13 mouse cellular contexts compared by ENCODE assay signal in genomic region chr8:128078740-128079139, GRCm38 (mm10).
DNase-seq lines count a peak whose midpoint lies in the region; ATAC-seq lines count a peak whose summit lies in the region.
"Had no signal": no experiment of that assay in that cellular context is flagged by ENCODE, and none has a peak within 500 bp of the region (broad histone marks: within the 10 kb centered on the region; RNA-seq: fewer than 3 reads in every experiment).

No protein-coding gene starts in this region.

- H3K4me1 ChIP-seq in heart, embryonic 12.5 days (replicated peaks) = peaks cover 9% of the 10 kb centered on the region; the same call in 1 of the 2 replicates
- H3K4me1 ChIP-seq: forebrain, embryonic 15.5 days; kidney, embryonic 15.5 days; limb, embryonic 13.5 days had no signal

- H3K4me3 ChIP-seq in heart, embryonic 12.5 days = no peak overlapping the region
- H3K4me3 ChIP-seq: forebrain, embryonic 15.5 days; kidney, embryonic 15.5 days; limb, embryonic 13.5 days; myocyte had no signal

- no peaks in the 10 kb centered on the region for H3K27me3 ChIP-seq in heart, embryonic 12.5 days (replicated peaks)
- H3K27me3 ChIP-seq: forebrain, embryonic 15.5 days; kidney, embryonic 15.5 days; limb, embryonic 13.5 days had no signal

- H3K36me3 ChIP-seq in heart, embryonic 12.5 days = no peaks in the 10 kb centered on the region
- H3K36me3 ChIP-seq: forebrain, embryonic 15.5 days; kidney, embryonic 15.5 days; limb, embryonic 13.5 days had no signal

- DNase-seq in heart, adult 11 months = peak; percentile 92
- peak; percentile 91 for DNase-seq in A20 (ENCODE audit: low read depth, low spot score)
- DNase-seq in c-Kit-positive CD71-negative TER-119-negative erythroid progenitor cells, embryonic 14.5 days (ENCODE audit: low read depth) = peak; percentile 16
- peak; percentile 21 to 41 for DNase-seq in monocyte, adult 2 months (ENCODE audit: low read depth in 1 of 2, low spot score in 2 of 2)
- DNase-seq in right cerebral cortex, adult 2 months (ENCODE audit: low spot score in 2 of 2) = no peak
- no peak for DNase-seq in cerebellum, adult 9-10 months
- DNase-seq: cerebellum, postnatal 36 days; thymus, postnatal 14 days had no signal

- no peaks in the 10 kb centered on the region for H3K9me3 ChIP-seq in heart, embryonic 12.5 days (replicated peaks)
- H3K9me3 ChIP-seq: forebrain, embryonic 15.5 days; kidney, embryonic 15.5 days; limb, embryonic 13.5 days had no signal

- H3K27ac ChIP-seq in heart, embryonic 12.5 days (ENCODE audit: poor library complexity, severe bottlenecking) = no peak overlapping the region
- H3K27ac ChIP-seq: forebrain, embryonic 15.5 days; kidney, embryonic 15.5 days; limb, embryonic 13.5 days had no signal

- 87% methylated on average over 1 of the region's 1 CpGs for WGBS in heart, embryonic 12.5 days

- no peak overlapping the region for H3K9ac ChIP-seq in heart, embryonic 12.5 days
- H3K9ac ChIP-seq: forebrain, embryonic 15.5 days; kidney, embryonic 15.5 days; limb, embryonic 13.5 days had no signal

- H3K4me2 ChIP-seq in heart, embryonic 12.5 days = no peak overlapping the region
- H3K4me2 ChIP-seq: forebrain, embryonic 15.5 days; kidney, embryonic 15.5 days; limb, embryonic 13.5 days had no signal

- ATAC-seq in heart, embryonic 12.5 days (ENCODE audit: insufficient number of reproducible peaks, low FRiP score) = no peak
- ATAC-seq: forebrain, embryonic 15.5 days had no signal

Comparison
In these comparisons a context has a peak if more than half of its experiments do, and no peak if none do; other contexts are left out.
1. DNase-seq: peak in heart, adult 11 months (single experiment), A20 (single experiment), c-Kit-positive CD71-negative TER-119-negative erythroid progenitor cells, embryonic 14.5 days (single experiment) and monocyte, adult 2 months (2 of 2); none in right cerebral cortex, adult 2 months (0 of 2) and cerebellum, adult 9-10 months (single experiment).